Mouse (Mus musculus) ES-Bruce4 (cell line): ENCODE results near the gene Cyp26b1.

ENCODE experiments used
- CTCF ChIP-seq: IDR thresholded peaks from one replicate; pipeline ENCODE4 v1.8.1; 2011; ENCODE audit warnings: low read depth, low read length
- POLR2A ChIP-seq: IDR thresholded peaks from one replicate; pipeline ENCODE4 v1.8.1; 2011; ENCODE audit warnings: low read length; ENCODE audit not compliant: insufficient read depth

DNA sequence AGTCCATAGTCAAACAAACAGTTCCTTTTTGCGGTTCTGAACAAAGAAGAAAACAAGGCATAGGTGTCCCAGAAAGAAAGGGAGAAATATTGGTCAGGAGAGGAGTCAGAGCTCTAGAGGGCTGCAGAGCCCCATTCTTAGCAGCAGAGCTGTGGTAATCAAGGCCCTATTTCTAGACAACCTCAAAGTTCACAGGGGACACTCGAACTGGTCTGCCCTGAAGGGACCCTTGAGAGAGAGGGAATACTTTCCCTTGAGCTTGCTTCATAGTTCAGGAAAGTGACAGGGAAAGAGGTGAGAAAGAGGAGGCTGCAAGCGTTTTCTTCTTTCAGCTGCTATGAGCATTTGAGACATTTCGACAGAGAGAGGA is 47.3 kb upstream of the Cyp26b1 start:
- TF ChIP-seq CTCF (no peak), POLR2A (no peak)
